Mouse (Mus musculus) small intestine, adult 2 months (tissue): ENCODE data around the gene Csf2.

Experiments
- CTCF ChIP-seq: fragments of 200-500 bp; IDR thresholded peaks from 2 replicates; pipeline ENCODE4 v1.5.1; 2012; ENCODE audit warnings: low read depth, mild to moderate bottlenecking, control low read depth, inconsistent platforms, low read length, moderate library complexity, mixed read lengths; ENCODE audit not compliant: insufficient replicate concordance, insufficient read length; ENCODE audit errors: extremely low read depth
- POLR2A ChIP-seq: fragments of 200-500 bp; IDR thresholded peaks from 2 replicates; pipeline ENCODE4 v1.6.1; 2012; ENCODE audit warnings: low read depth, mild to moderate bottlenecking, control low read depth, inconsistent platforms, low read length, moderate library complexity

- no peak for TF ChIP-seq POLR2A
- TF ChIP-seq CTCF: no peak
Measured at GRCm38 (mm10) chr11:54213631-54214030, 35.8 kb downstream of the Csf2 start.
